Mouse (Mus musculus): ENCODE data around the gene Sipa1l2. TPM values are rescaled to one million over a fixed set of nuclear protein-coding genes. Genes with fewer than 3 reads are reported as not detected.

The Sipa1l2 gene
- polyA plus RNA-seq, 1 experiment from 2014 or later: 23.3 TPM

DNA sequence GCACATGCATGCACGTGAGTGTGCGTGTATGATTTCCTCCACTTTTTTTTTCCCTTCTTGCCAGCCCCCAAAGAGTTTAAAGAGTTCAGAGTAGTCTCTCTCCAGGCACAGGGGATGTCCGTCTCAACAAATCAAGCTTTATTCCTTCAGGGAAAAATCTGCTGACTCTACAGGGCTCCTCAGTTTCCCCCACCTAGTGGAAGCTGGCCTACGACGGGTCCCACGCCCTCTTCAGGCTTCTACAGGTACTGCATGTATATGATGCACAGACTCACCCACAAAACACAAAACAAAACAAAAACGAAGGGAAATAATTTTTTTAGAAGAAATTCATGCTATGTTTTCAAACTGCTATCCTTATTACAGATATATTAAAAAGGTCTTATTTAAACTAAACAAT is 189.7 kb downstream of the Sipa1l2 start:
- DNase-seq (ENCODE audit: low spot score) (no peak), ATAC-seq (replicated peaks; ENCODE audit: low FRiP score) (no peak)
- Histone ChIP-seq H3K36me3 (ENCODE audit: control insufficient read depth, insufficient read depth, low read length) (no peaks in the 10 kb centered on the region), H3K9ac (ENCODE audit: low read length) (no peak overlapping the region), H3K4me3 (ENCODE audit: low read depth, low read length) (no peak overlapping the region), H3K4me1 (replicated peaks; ENCODE audit: control insufficient read depth, insufficient read depth, low read length) (no peaks in the 10 kb centered on the region), H3K9me3 (ENCODE audit: control insufficient read depth, low read length) (no peaks in the 10 kb centered on the region), H3K27ac (ENCODE audit: low read depth, low read length) (no peak overlapping the region), H3K4me2 (ENCODE audit: low read depth, low read length, severe bottlenecking) (no peak overlapping the region), H3K27me3 (ENCODE audit: control insufficient read depth, insufficient read depth, low read length) (no peaks in the 10 kb centered on the region)
- 69% methylated on average over 7 of the region's 7 CpGs for WGBS

DNA sequence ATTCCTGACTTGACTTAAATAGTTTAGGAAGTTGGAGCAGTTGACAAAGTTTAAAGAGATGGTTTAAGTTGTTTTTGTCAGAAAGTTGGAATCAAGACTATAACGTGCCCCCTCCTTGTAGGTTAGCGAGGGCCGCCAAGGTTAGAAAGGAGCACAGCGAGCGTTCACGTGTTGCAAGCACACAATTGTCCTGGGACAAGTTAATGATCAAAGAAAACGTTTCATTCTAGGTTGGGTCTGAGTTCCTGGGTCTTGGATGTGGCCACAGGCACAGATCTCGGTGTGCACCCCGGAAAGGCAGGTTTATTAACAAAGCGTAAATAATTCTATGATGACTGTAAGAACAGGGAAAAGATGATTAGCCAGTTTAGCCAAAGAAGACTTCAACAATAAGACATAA is 190.5 kb downstream of the Sipa1l2 start:
- Histone ChIP-seq H3K27ac (ENCODE audit: low read depth, low read length) (no peak overlapping the region), H3K4me1 (replicated peaks; ENCODE audit: control insufficient read depth, insufficient read depth, low read length) (no peaks in the 10 kb centered on the region), H3K9ac (ENCODE audit: low read length) (no peak overlapping the region), H3K4me3 (ENCODE audit: low read depth, low read length) (no peak overlapping the region), H3K9me3 (ENCODE audit: control insufficient read depth, low read length) (no peaks in the 10 kb centered on the region), H3K4me2 (ENCODE audit: low read depth, low read length, severe bottlenecking) (no peak overlapping the region), H3K27me3 (ENCODE audit: control insufficient read depth, insufficient read depth, low read length) (no peaks in the 10 kb centered on the region), H3K36me3 (ENCODE audit: control insufficient read depth, insufficient read depth, low read length) (no peaks in the 10 kb centered on the region)
- WGBS: 79% methylated on average over 10 of the region's 10 CpGs
- ATAC-seq (replicated peaks; ENCODE audit: low FRiP score) (no peak), DNase-seq (ENCODE audit: low spot score) (no peak)

- no peak overlapping the region for H3K27ac ChIP-seq (ENCODE audit: low read depth, low read length)
- no peaks in the 10 kb centered on the region for H3K4me1 ChIP-seq (replicated peaks; ENCODE audit: control insufficient read depth, insufficient read depth, low read length)
- no peak overlapping the region for H3K9ac ChIP-seq (ENCODE audit: low read length)
- DNase-seq (ENCODE audit: low spot score) (no peak), ATAC-seq (replicated peaks; ENCODE audit: low FRiP score) (no peak)
- H3K27me3 ChIP-seq (ENCODE audit: control insufficient read depth, insufficient read depth, low read length): no peaks in the 10 kb centered on the region
- 88% methylated on average over 3 of the region's 3 CpGs for WGBS
- H3K9me3 ChIP-seq (ENCODE audit: control insufficient read depth, low read length): no peaks in the 10 kb centered on the region
- H3K4me3 ChIP-seq (ENCODE audit: low read depth, low read length): no peak overlapping the region
- H3K4me2 ChIP-seq (ENCODE audit: low read depth, low read length, severe bottlenecking): no peak overlapping the region
- no peaks in the 10 kb centered on the region for H3K36me3 ChIP-seq (ENCODE audit: control insufficient read depth, insufficient read depth, low read length)
Observed at GRCm38 (mm10) chr8:125377704-125378103, 191.9 kb downstream of the Sipa1l2 start.

- H3K9me3 ChIP-seq (ENCODE audit: control insufficient read depth, low read length): no peaks in the 10 kb centered on the region
- no peaks in the 10 kb centered on the region for H3K4me1 ChIP-seq (replicated peaks; ENCODE audit: control insufficient read depth, insufficient read depth, low read length)
- no peak overlapping the region for H3K4me2 ChIP-seq (ENCODE audit: low read depth, low read length, severe bottlenecking)
- H3K27me3 ChIP-seq (ENCODE audit: control insufficient read depth, insufficient read depth, low read length): no peaks in the 10 kb centered on the region
- H3K9ac ChIP-seq (ENCODE audit: low read length): no peak overlapping the region
- no peaks in the 10 kb centered on the region for H3K36me3 ChIP-seq (ENCODE audit: control insufficient read depth, insufficient read depth, low read length)
- H3K27ac ChIP-seq (ENCODE audit: low read depth, low read length): no peak overlapping the region
- WGBS: 75% methylated on average over 6 of the region's 6 CpGs
- no peak overlapping the region for H3K4me3 ChIP-seq (ENCODE audit: low read depth, low read length)
- ATAC-seq (replicated peaks; ENCODE audit: low FRiP score) (no peak), DNase-seq (ENCODE audit: low spot score) (no peak)
Observed at GRCm38 (mm10) chr8:125376448-125376845, 193.2 kb downstream of the Sipa1l2 start.

DNA sequence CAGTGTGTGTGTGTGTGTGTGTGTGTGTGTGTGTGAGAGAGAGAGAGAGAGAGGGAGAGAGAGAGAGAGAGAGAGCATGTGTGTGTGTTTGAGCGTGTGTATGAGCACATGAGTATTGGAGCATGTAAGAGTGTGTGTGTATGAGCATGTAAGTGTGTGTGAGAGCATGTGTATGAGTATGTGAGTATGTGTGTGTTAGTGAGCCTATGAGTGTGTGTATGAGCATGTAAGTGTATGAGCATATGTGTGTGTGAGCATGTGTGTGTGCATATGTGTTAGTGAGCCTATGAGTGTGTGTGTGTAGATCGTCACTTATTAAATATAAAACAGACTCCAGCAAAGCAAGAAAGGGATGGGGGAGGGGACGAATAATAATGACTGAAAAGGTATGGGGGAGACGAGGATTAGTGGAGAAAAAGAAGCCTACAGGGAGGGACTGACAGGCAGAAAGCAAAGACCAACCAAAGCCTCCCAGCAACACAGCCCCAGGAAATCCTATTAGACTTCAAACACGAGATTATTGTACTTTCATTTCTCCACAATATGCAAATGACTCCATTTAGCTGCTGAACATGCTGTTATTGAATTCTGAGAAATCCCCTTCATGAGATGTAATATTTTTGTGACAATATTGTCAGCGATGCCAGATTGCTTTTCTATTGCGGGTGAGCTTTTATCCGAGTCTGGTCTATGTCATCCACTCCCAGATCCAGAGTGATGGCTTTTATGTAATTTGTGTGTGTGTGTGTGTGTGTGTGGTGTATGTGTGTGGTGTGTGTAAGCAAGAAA is 193.8 kb downstream of the Sipa1l2 start:
- Histone ChIP-seq H3K27me3 (ENCODE audit: control insufficient read depth, insufficient read depth, low read length) (no peaks in the 10 kb centered on the region), H3K27ac (ENCODE audit: low read depth, low read length) (no peak overlapping the region), H3K9ac (ENCODE audit: low read length) (no peak overlapping the region), H3K36me3 (ENCODE audit: control insufficient read depth, insufficient read depth, low read length) (no peaks in the 10 kb centered on the region), H3K4me3 (ENCODE audit: low read depth, low read length) (no peak overlapping the region), H3K4me1 (replicated peaks; ENCODE audit: control insufficient read depth, insufficient read depth, low read length) (no peaks in the 10 kb centered on the region), H3K4me2 (ENCODE audit: low read depth, low read length, severe bottlenecking) (no peak overlapping the region), H3K9me3 (ENCODE audit: control insufficient read depth, low read length) (no peaks in the 10 kb centered on the region)
- WGBS: 40% methylated on average over 8 of the region's 8 CpGs
- no peak for ATAC-seq (replicated peaks; ENCODE audit: low FRiP score)
- DNase-seq (ENCODE audit: low spot score): no peak

DNA sequence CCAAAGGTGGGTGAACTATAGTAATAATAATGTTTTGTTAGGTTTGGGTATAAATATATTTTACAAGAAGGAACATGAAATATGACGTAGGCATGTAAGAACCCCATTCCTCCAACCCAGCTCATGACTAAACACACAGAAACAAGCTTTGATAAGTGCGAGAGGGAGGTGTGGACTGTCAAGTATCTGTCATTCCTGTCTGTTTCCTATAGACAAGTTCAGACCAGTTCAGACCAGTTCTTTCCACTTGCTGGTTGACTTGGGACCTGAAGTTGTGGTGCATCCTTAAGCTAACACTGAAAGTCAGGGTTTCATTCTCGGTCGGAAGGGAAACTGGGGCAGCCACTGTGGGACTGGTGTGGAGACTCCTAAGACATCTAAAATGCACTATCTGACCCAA is 197.0 kb downstream of the Sipa1l2 start:
- DNase-seq (ENCODE audit: low spot score): no peak
- Histone ChIP-seq H3K9me3 (ENCODE audit: control insufficient read depth, low read length) (no peaks in the 10 kb centered on the region), H3K4me2 (ENCODE audit: low read depth, low read length, severe bottlenecking) (no peak overlapping the region), H3K4me1 (replicated peaks; ENCODE audit: control insufficient read depth, insufficient read depth, low read length) (no peaks in the 10 kb centered on the region; the same call in 1 of the 2 replicates), H3K27me3 (ENCODE audit: control insufficient read depth, insufficient read depth, low read length) (no peaks in the 10 kb centered on the region), H3K27ac (ENCODE audit: low read depth, low read length) (no peak overlapping the region), H3K9ac (ENCODE audit: low read length) (no peak overlapping the region), H3K36me3 (ENCODE audit: control insufficient read depth, insufficient read depth, low read length) (no peaks in the 10 kb centered on the region), H3K4me3 (ENCODE audit: low read depth, low read length) (no peak overlapping the region)
- WGBS: 92% methylated on average over 4 of the region's 4 CpGs
- ATAC-seq (replicated peaks; ENCODE audit: low FRiP score): no peak

DNA sequence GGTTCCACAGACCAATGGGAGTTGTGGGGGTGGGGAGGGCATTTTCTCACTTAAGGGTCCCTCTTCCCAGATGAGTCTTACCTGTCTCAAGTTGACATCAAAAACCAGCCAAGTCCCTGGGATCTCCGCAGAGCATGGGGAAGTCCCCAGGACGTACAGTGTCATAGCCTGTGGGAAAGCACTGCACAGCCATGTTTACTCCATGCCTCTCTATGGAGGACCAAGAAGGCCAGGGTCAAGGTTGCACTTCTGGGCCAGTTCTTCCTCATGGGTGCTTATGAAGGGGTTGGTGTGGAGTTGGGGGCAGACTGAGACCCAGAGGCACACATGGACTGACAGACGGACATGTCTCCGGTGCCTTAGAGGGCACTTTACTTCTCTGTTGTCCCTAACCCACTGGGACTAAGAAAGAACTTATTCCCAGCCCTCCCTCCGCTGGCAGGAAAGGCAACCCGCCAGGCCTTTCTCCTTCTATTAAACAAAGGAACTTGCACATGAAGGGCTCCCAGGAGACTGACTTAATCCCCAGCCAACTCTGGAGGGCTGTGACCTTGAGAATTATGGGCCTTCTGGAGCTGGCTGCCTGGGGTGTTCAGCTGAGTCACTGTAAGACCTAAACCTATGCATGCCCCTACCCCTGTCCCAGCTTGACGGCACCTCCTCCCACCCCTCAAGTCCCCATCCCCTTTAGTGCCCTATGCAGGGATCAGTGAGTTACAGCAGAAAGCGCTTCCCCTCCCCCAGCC is 199.9 kb downstream of the Sipa1l2 start:
- Histone ChIP-seq H3K4me3 (ENCODE audit: low read depth, low read length) (no peak overlapping the region), H3K9ac (ENCODE audit: low read length) (no peak overlapping the region), H3K4me1 (replicated peaks; ENCODE audit: control insufficient read depth, insufficient read depth, low read length) (no peaks in the 10 kb centered on the region; the same call in 1 of the 2 replicates), H3K27ac (ENCODE audit: low read depth, low read length) (no peak overlapping the region), H3K36me3 (ENCODE audit: control insufficient read depth, insufficient read depth, low read length) (no peaks in the 10 kb centered on the region), H3K9me3 (ENCODE audit: control insufficient read depth, low read length) (no peaks in the 10 kb centered on the region), H3K27me3 (ENCODE audit: control insufficient read depth, insufficient read depth, low read length) (no peaks in the 10 kb centered on the region), H3K4me2 (ENCODE audit: low read depth, low read length, severe bottlenecking) (no peak overlapping the region)
- ATAC-seq (replicated peaks; ENCODE audit: low FRiP score) (0 out of 2 replicates have a peak, but pooled peaks have one; percentile 46), DNase-seq (ENCODE audit: low spot score) (peak; percentile 55)
- WGBS: 25% methylated on average over 8 of the region's 8 CpGs

DNA sequence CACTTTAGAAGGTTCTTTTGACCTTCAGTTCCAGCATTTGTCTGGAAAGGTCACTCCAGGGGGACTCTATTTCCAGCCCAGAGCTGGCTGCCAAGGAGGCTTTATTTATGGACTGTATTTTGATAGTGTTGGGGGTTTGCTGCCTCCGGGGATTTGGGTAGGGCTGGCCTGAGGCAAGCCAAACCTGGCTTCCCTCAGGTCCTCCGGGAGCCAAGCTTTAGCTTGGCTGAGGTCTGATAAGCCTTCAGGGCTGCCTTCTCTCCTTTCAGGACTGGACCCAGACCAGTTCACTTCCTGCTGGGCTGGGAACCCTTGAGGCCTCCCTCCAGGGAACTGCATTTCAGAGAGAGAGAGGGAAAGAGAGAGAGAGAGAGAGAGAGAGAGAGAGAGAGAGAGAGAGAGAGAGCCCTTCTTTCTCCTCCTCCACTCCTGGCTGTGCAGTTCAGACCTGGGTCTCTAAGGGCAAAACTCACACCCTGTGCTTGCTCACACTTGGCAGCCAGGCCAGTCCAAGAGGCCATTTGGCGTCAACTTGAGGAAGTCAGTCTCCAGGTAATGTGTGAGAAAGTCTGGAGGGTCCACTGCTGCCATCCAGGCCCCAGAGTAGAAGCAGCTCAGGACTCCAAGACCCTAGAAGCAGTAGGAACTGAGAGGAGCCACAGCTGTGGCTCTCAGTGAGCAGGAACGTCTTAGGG is 201.1 kb downstream of the Sipa1l2 start:
- Histone ChIP-seq H3K4me1 (replicated peaks; ENCODE audit: control insufficient read depth, insufficient read depth, low read length) (no peaks in the 10 kb centered on the region; the same call in 1 of the 2 replicates), H3K9me3 (ENCODE audit: control insufficient read depth, low read length) (no peaks in the 10 kb centered on the region), H3K27ac (ENCODE audit: low read depth, low read length) (no peak overlapping the region), H3K36me3 (ENCODE audit: control insufficient read depth, insufficient read depth, low read length) (no peaks in the 10 kb centered on the region), H3K27me3 (ENCODE audit: control insufficient read depth, insufficient read depth, low read length) (no peaks in the 10 kb centered on the region), H3K9ac (ENCODE audit: low read length) (no peak overlapping the region), H3K4me2 (ENCODE audit: low read depth, low read length, severe bottlenecking) (no peak overlapping the region), H3K4me3 (ENCODE audit: low read depth, low read length) (no peak overlapping the region)
- ATAC-seq (replicated peaks; ENCODE audit: low FRiP score) (no peak), DNase-seq (ENCODE audit: low spot score) (no peak)
- 74% methylated on average over 4 of the region's 4 CpGs for WGBS

All from forebrain, embryonic 11.5 days (tissue).